Mouse (Mus musculus) heart, postnatal 0 days (tissue): ENCODE measurements around the gene Gpr37l1.
A peak's percentile ranks its signal among the peaks of the same experiment; 100 is the strongest.

ENCODE experiments used
- CTCF ChIP-seq: IDR thresholded peaks from 2 replicates; pipeline ENCODE4 v1.5.1; 2016; ENCODE audit warnings: antibody characterized with exemption, control low read depth, low read depth
- EP300 ChIP-seq: IDR thresholded peaks from 2 replicates; pipeline ENCODE4 v1.6.1; 2016; ENCODE audit warnings: antibody characterized with exemption, low read depth

- TF ChIP-seq CTCF (peak; percentile 90), EP300 (no peak)
Measured at GRCm38 (mm10) chr1:135171984-135172383, 4.5 kb upstream of the Gpr37l1 start.
